Mouse (Mus musculus): ENCODE measurements around the gene Ubl4a.

DNA sequence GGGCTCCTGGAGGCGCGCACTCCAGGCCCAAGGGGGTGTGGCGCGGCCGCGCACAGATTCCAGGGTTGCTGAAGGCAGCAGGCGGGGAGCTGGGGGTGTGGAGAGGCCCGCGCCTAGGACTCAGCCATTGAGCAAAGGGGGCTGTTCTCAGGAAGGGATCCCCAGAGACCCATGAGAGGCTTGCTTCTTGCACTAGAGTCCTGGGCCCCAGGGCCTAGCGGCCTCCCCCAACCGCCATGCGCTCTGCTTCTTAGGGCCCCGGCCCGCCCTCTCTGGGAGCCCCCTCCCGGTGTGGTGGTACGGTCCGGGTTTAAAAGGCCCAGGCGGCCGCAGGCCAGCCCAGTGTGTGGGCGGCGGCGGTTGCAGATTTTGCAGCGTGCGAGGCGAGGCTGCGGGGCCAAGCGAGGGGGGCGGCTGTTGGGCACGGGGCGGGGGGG is 44.3 kb downstream of the Ubl4a start, which contains the start of gene Plxna3:
- TF ChIP-seq FLI1 (IDR thresholded peaks at IDR 0.05; ENCODE audit: low read length) (no peak), GATA1 (IDR thresholded peaks at IDR 0.05; ENCODE audit: borderline replicate concordance, low read length) (no peak)
